Mouse (Mus musculus) hindbrain, embryonic 12.5 days (tissue): Measurements from ENCODE around the gene Txndc12. TPM values are rescaled to one million over a fixed set of nuclear protein-coding genes. Genes with fewer than 3 reads are reported as not detected.

Source experiments
- ATAC-seq: fragments of 200-750 bp; cut with Nextera tagmentation; 2 replicates; pipeline ENCODE4 v1.8.0; 2017; ENCODE audit warnings: moderate TSS enrichment; ENCODE audit not compliant: low FRiP score
- H3K27ac ChIP-seq: fragments of 300-500 bp; sonication (generic); 2 replicates; pipeline ENCODE4 v1.5.1; 2016; ENCODE audit warnings: mild to moderate bottlenecking
- H3K27me3 ChIP-seq: fragments of 300-500 bp; sonication (generic); 2 replicates; pipeline ENCODE4 v1.6.1; 2016; ENCODE audit warnings: mild to moderate bottlenecking
- H3K36me3 ChIP-seq: fragments of 300-500 bp; sonication (generic); 2 replicates; pipeline ENCODE4 v1.6.1; 2016; ENCODE audit warnings: mild to moderate bottlenecking
- H3K4me1 ChIP-seq: fragments of 300-500 bp; sonication (generic); 2 replicates; pipeline ENCODE4 v1.6.1; 2016
- H3K4me2 ChIP-seq: fragments of 300-500 bp; sonication (generic); replicated peaks from 2 replicates; pipeline ENCODE4 v1.6.1; 2016; ENCODE audit warnings: mild to moderate bottlenecking
- H3K4me3 ChIP-seq: fragments of 300-500 bp; sonication (generic); 2 replicates; pipeline ENCODE4 v1.5.1; 2016; ENCODE audit warnings: mild to moderate bottlenecking
- H3K9ac ChIP-seq: fragments of 300-500 bp; sonication (generic); 2 replicates; pipeline ENCODE4 v1.6.1; 2016; ENCODE audit warnings: mild to moderate bottlenecking, moderate library complexity
- H3K9me3 ChIP-seq: fragments of 300-500 bp; sonication (generic); replicated peaks from 2 replicates; pipeline ENCODE4 v1.6.1; 2016; ENCODE audit warnings: mild to moderate bottlenecking
- WGBS: fragments of 180-500 bp; shearing (Covaris S2); methylation state at CpG from one replicate; pipeline ENCODE4 v1.1.7; 2016; 5-methylcytosine and 5-hydroxymethylcytosine counted together
- polyA plus RNA-seq: library from polyadenylated mRNA; unstranded; fragments of >200 nt; fragmentation: Nextera tagmentation; extraction: Ambion mirVana; gene quantifications from 2 replicates; pipeline ENCODE4 v1.2.1, GENCODE M21; 2016

Gene Txndc12
- polyA plus RNA-seq, result 97.2 and 103 TPM in 2 replicates

GRCm38 (mm10) chr4:108834115-108834970, at the start of gene Txndc12:
TSS of gene Txndc12 (plus strand) at chr4:108834601.
- H3K4me1 ChIP-seq, result peaks cover 32% of the 10 kb centered on the region
- H3K4me3 ChIP-seq, result peak within 1 kb of the TSS; percentile 88
- under 1% methylated on average over 34 of the region's 34 CpGs for WGBS
- peak within 1 kb of the TSS; percentile 99 for H3K27ac ChIP-seq
- H3K27me3 ChIP-seq, result no peaks in the 10 kb centered on the region
- ATAC-seq, result peak; percentile 81
- H3K9me3 ChIP-seq, result no peaks in the 10 kb centered on the region
- peak within 1 kb of the TSS; percentile 97 for H3K9ac ChIP-seq
- peak within 1 kb of the TSS; percentile 84 for H3K4me2 ChIP-seq
- peaks cover 13% of the 10 kb centered on the region for H3K36me3 ChIP-seq

GRCm38 (mm10) chr4:108789258-108789936, 45.0 kb upstream of the Txndc12 start:
- WGBS, result 85% methylated on average over 6 of the region's 6 CpGs
- no peak for ATAC-seq

DNA sequence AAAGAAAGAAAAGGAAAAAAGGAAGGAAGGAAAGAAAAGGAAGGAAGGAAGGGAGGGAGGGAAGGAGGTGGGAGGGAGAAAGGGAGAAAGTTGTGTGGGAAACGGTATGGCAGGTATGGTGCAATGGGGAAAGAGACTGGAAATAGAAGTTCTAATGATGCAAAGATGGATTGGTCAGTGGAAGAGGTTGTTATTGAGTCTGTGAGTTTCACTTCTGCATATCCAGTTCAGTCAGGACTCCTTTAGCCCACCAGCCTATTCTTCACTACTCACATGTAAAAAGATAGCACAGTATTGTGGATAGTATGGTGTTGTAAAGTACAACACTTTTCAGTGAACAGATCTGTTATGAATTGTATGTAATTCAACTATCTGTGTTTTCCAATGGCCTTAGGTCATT, 43.9 kb upstream of the Txndc12 start:
- WGBS, result 76% methylated on average over 1 of the region's 1 CpGs
- no peak overlapping the region for H3K4me2 ChIP-seq
- H3K4me3 ChIP-seq, result no peak overlapping the region
- H3K9me3 ChIP-seq, result no peaks in the 10 kb centered on the region
- no peaks in the 10 kb centered on the region for H3K27me3 ChIP-seq
- H3K36me3 ChIP-seq, result no peaks in the 10 kb centered on the region
- no peaks in the 10 kb centered on the region for H3K4me1 ChIP-seq
- no peak overlapping the region for H3K27ac ChIP-seq
- no peak overlapping the region for H3K9ac ChIP-seq
- ATAC-seq, result no peak

More at GRCm38 (mm10) chr4:108789258-108789936, 45.0 kb upstream of the Txndc12 start:
- Histone ChIP-seq H3K27ac (no peak overlapping the region), H3K9me3 (no peaks in the 10 kb centered on the region), H3K4me1 (no peaks in the 10 kb centered on the region), H3K4me3 (no peak overlapping the region), H3K36me3 (no peaks in the 10 kb centered on the region), H3K4me2 (no peak overlapping the region), H3K27me3 (no peaks in the 10 kb centered on the region), H3K9ac (no peak overlapping the region)

GRCm38 (mm10) chr4:108793941-108794340, 40.5 kb upstream of the Txndc12 start:
- no peak for ATAC-seq
- Histone ChIP-seq H3K9ac (no peak overlapping the region), H3K9me3 (no peaks in the 10 kb centered on the region), H3K4me2 (no peak overlapping the region), H3K4me1 (0 out of 2 replicates have a peak, but pooled peaks cover 4% of the 10 kb centered on the region), H3K27me3 (no peaks in the 10 kb centered on the region), H3K27ac (no peak overlapping the region), H3K36me3 (no peaks in the 10 kb centered on the region), H3K4me3 (no peak overlapping the region)
- 73% methylated on average over 1 of the region's 1 CpGs for WGBS

DNA sequence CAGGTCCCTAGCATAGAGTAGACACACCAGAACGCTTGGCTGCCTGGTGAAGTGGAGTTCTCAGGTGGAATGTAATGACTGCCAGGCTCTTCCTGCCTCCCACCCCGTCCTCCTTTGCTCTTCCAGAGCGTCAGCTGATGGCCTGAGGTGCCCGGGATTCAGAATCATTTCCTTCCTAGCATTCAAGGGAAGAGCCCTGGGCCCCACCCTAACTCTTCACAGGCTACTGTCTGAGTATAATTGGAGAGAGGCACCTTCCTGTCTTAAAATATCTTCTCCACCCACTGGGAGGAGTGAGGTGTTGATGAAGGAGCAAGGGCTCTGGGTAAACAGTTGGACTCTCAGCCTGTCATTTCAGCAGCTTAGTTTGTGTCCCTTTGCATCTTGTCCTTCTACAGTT, 37.7 kb upstream of the Txndc12 start:
- H3K27me3 ChIP-seq, result no peaks in the 10 kb centered on the region
- no peak overlapping the region for H3K9ac ChIP-seq
- ATAC-seq, result no peak
- 0 out of 2 replicates have a peak, but pooled peaks cover 4% of the 10 kb centered on the region for H3K4me1 ChIP-seq
- H3K4me3 ChIP-seq, result no peak overlapping the region
- no peak overlapping the region for H3K27ac ChIP-seq
- no peak overlapping the region for H3K4me2 ChIP-seq
- 56% methylated on average over 4 of the region's 4 CpGs for WGBS
- H3K36me3 ChIP-seq, result no peaks in the 10 kb centered on the region
- no peaks in the 10 kb centered on the region for H3K9me3 ChIP-seq

GRCm38 (mm10) chr4:108798083-108798830, 36.1 kb upstream of the Txndc12 start:
- Histone ChIP-seq H3K9ac (no peak overlapping the region), H3K36me3 (no peaks in the 10 kb centered on the region), H3K4me2 (no peak overlapping the region), H3K9me3 (no peaks in the 10 kb centered on the region), H3K4me1 (0 out of 2 replicates have a peak, but pooled peaks cover 4% of the 10 kb centered on the region), H3K4me3 (no peak overlapping the region), H3K27me3 (no peaks in the 10 kb centered on the region), H3K27ac (no peak overlapping the region)
- ATAC-seq, result no peak; the same call in 1 of the 2 replicates
- 58% methylated on average over 2 of the region's 2 CpGs for WGBS

GRCm38 (mm10) chr4:108803535-108803934, 30.9 kb upstream of the Txndc12 start:
- ATAC-seq, result no peak
- H3K27me3 ChIP-seq, result no peaks in the 10 kb centered on the region
- no peaks in the 10 kb centered on the region for H3K9me3 ChIP-seq
- no peaks in the 10 kb centered on the region for H3K4me1 ChIP-seq
- H3K4me2 ChIP-seq, result no peak overlapping the region
- 85% methylated on average over 2 of the region's 2 CpGs for WGBS
- H3K4me3 ChIP-seq, result no peak overlapping the region
- no peak overlapping the region for H3K9ac ChIP-seq
- no peaks in the 10 kb centered on the region for H3K36me3 ChIP-seq
- no peak overlapping the region for H3K27ac ChIP-seq

GRCm38 (mm10) chr4:108811142-108811541, 23.3 kb upstream of the Txndc12 start:
- no peak overlapping the region for H3K4me3 ChIP-seq
- no peak overlapping the region for H3K9ac ChIP-seq
- H3K27ac ChIP-seq, result no peak overlapping the region
- H3K36me3 ChIP-seq, result peaks cover 7% of the 10 kb centered on the region; the same call in 1 of the 2 replicates
- no peak overlapping the region for H3K4me2 ChIP-seq
- H3K9me3 ChIP-seq, result no peaks in the 10 kb centered on the region
- no peak for ATAC-seq
- WGBS, result 63% methylated on average over 4 of the region's 4 CpGs
- H3K27me3 ChIP-seq, result no peaks in the 10 kb centered on the region
- H3K4me1 ChIP-seq, result 0 out of 2 replicates have a peak, but pooled peaks cover 3% of the 10 kb centered on the region

DNA sequence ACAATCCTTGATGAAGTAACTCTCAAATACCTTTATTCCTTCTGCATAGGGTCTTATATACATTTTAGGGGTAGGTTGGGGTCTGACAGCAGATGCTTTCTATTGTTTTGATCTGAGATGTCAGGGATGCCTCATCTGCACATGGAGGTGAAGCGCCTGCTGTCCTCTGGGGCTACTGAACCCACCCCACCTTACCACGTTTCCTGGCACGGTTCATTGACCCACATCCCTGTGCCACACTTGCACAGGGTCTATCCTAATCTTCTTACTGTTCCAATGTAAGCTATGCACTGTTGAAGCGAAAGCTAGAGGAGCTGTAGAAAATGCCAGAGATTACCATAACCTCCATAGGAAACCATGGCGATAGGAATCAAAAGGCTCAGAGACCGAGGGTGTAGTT, 22.9 kb upstream of the Txndc12 start:
- ATAC-seq, result no peak
- no peak overlapping the region for H3K4me3 ChIP-seq
- no peak overlapping the region for H3K4me2 ChIP-seq
- H3K27me3 ChIP-seq, result no peaks in the 10 kb centered on the region
- no peaks in the 10 kb centered on the region for H3K9me3 ChIP-seq
- H3K27ac ChIP-seq, result no peak overlapping the region
- H3K4me1 ChIP-seq, result 0 out of 2 replicates have a peak, but pooled peaks cover 3% of the 10 kb centered on the region
- H3K9ac ChIP-seq, result no peak overlapping the region
- 73% methylated on average over 6 of the region's 6 CpGs for WGBS
- peaks cover 7% of the 10 kb centered on the region; the same call in 1 of the 2 replicates for H3K36me3 ChIP-seq

DNA sequence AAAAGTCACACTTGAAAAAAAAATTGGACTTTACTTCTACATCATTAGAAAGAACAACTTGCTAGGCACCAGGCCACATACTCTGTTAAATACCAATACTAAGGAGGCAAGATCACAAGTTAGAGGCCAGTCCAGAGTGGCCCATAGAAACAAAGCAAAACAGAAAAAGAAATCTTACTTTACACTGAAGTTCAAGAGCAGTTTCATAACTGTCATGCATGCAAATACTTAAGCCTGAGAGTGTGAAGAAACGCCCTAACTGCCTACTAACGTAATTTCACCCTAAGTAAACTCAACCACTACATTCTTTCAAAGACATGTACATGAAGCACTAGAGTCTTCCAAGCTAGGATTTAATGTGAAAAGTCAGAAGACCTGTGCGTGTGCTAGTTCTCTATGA, 8.7 kb upstream of the Txndc12 start:
- ATAC-seq, result no peak
- no peak overlapping the region for H3K9ac ChIP-seq
- H3K4me3 ChIP-seq, result no peak overlapping the region
- H3K27ac ChIP-seq, result no peak overlapping the region
- H3K36me3 ChIP-seq, result peaks cover 68% of the 10 kb centered on the region
- H3K27me3 ChIP-seq, result no peaks in the 10 kb centered on the region
- H3K9me3 ChIP-seq, result no peaks in the 10 kb centered on the region
- no peaks in the 10 kb centered on the region for H3K4me1 ChIP-seq
- 98% methylated on average over 3 of the region's 3 CpGs for WGBS
- no peak overlapping the region for H3K4me2 ChIP-seq

GRCm38 (mm10) chr4:108826096-108826495, 8.3 kb upstream of the Txndc12 start:
- Histone ChIP-seq H3K9ac (no peak overlapping the region), H3K4me2 (no peak overlapping the region), H3K36me3 (peaks cover 63% of the 10 kb centered on the region), H3K27me3 (no peaks in the 10 kb centered on the region), H3K27ac (no peak overlapping the region), H3K9me3 (no peaks in the 10 kb centered on the region), H3K4me1 (0 out of 2 replicates have a peak, but pooled peaks cover 4% of the 10 kb centered on the region), H3K4me3 (no peak overlapping the region)
- WGBS, result 89% methylated on average over 1 of the region's 1 CpGs
- ATAC-seq, result no peak

DNA sequence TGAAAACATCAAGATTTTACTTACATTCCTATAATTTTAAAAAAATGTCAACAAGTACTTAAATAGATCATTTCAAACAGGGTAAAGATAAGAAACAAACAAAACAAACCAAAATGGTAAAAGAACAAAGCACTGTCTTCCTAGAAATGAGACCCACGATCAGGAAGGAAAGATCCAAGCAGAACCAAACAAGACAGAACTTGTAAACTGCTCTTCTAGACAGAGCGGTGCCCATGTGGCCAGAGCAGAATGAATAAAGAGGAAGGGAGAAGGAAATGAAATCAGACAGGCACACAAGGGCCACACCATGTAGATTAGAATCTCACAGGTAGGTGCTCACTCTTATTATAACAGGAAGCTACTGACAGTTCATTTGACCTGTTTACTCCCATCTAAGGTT, 7.8 kb upstream of the Txndc12 start:
- peaks cover 5% of the 10 kb centered on the region for H3K4me1 ChIP-seq
- no peak overlapping the region for H3K9ac ChIP-seq
- H3K9me3 ChIP-seq, result no peaks in the 10 kb centered on the region
- whole genome bisulfite sequencing, result 94% methylated on average over 2 of the region's 2 CpGs
- peaks cover 60% of the 10 kb centered on the region for H3K36me3 ChIP-seq
- no peak for ATAC-seq
- H3K4me3 ChIP-seq, result no peak overlapping the region
- no peaks in the 10 kb centered on the region for H3K27me3 ChIP-seq
- no peak overlapping the region for H3K4me2 ChIP-seq
- H3K27ac ChIP-seq, result no peak overlapping the region
